Mouse (Mus musculus): ENCODE data around the gene Nubpl. TPM values are rescaled to one million over a fixed set of nuclear protein-coding genes. Genes with fewer than 3 reads are reported as not detected.

Gene Nubpl
- total RNA-seq, 1 experiment from 2014 or later, result 13.5 TPM

DNA sequence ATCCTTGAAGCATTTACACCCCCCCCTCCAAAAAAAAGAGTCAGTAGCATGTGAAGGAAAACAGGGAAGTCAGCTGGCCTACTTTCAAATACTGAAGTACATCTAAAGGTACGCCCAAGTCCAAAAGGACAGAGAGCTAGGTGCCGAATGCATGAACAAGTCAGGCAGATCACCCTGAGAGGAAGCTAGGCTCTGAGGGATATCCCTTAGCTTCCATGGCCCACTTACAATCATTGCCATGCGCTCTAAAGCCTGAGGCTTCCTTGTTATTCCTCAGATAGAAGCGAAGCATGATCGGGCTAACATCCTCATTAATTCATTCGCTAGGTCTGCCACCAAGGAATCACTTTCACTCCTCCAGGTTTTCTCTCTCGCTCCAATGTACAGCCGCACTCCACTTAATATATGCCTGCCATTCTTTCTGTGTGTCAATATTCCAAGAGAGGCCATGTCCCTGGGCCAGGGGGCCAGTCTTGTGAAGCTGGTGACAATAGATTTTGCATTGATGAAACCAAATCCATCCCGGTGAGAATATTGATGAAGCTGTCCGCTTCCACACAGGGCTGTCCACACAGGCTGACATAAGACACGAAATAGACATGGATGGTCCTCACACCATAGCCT lies 237.7 kb downstream of the Nubpl start:
- no peak for DNase-seq

DNA sequence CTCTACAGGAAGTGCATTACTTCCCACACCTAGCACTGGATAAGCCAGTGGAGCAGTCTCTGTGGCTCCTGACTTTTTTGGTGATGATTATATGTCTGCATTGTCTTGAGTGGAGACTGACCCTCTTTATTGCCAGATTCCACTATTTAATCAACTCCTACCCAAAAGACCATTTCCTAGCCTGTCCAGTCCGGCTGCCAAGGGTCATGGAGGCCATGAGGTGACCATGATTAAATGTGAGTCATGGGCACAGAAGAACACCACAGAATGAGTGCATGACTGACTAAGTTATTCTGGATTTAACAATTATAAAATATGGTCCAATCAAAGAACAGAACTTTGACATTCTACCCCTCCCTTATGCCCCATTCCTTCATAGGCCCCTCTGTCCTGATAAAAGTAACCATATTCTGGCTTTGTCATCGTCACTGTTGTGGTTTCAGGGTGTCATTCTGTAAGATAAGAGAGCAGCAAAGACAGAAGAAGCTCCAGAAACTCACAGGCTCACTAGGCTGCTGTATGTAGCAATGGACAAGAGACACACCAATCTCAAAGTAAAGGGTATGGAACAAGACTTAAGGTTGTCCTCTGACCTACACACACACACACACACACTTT lies 240.7 kb downstream of the Nubpl start:
- DNase-seq, result peak; percentile 31

DNA sequence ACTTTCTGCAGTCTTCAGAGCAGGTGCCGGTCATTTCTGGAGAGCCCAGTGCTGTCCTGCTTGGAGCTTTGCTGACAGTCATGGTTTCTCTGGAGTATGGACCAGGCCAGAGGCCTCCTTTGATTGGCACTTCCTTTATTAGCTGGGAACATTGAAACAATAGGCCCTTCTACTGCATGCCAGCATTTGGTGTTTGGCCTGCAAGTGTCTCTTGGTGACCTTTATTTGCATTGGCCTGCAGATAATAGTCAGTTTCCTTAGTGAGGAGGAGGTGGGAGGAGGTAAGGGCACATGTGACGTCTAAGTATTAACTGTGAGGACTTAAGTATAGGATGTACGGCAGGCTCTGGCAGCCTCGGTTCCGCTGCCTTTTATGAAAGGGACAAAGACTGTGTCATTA lies 249.1 kb downstream of the Nubpl start:
- no peak for DNase-seq

DNA sequence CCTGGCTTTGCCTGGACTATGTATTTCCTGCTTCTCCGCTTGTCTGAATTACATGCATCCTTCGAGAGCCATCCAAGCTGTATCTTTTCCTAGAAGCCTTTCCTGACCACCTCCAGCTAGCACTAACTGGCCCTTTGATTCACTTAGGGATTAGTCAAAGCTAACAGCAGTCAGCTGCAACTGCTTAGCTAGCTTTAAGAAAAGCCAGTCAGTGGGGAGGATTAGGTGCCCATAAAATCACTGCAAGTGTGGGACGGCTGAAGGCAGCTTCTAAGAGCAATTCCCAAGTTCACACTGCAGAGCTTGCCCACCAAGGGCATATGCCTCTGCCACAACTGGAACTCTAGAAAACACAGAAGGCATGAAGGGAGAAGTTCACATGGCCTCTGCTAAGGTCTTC lies 252.7 kb downstream of the Nubpl start:
- DNase-seq, result no peak

DNA sequence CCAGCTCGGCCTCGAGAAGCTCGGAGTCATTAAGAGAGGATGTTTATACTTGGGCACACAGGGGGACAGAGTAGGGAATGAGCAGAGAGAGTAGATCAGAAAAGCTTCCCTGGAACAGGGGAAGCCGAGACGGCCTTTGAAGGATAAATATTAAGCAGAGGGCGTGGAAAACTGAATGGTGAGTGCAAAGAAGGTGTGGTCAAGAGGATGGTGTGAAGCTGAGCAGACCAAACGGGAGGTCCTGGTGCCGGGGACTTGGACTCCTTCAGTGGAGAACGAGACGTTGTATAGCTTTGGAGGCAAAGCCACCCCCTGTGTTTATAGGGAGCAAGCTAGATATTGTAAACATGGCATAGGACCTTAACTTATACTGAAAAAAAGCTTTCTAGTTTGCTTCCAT lies 261.9 kb downstream of the Nubpl start:
- DNase-seq, result no peak

DNA sequence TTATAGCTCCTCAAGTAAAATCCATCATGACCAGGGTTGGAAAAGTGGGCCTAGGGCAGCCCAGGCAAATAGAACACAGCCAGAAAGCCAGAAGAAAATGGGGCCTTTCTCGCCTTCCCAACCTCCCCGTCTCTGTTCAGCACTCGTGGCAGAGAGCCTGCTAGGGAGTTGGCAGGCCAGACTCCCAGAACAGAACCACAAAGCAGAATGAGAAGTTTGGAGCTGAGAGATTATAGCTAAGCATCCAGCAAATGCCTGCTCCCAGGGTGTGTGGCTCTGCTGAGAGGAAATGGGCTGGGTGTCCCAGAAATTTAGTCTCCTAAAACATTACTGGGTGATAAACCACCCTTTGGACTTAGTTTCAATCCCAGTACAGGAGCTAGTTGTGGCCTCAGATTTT lies 262.6 kb downstream of the Nubpl start:
- DNase-seq, result no peak

DNA sequence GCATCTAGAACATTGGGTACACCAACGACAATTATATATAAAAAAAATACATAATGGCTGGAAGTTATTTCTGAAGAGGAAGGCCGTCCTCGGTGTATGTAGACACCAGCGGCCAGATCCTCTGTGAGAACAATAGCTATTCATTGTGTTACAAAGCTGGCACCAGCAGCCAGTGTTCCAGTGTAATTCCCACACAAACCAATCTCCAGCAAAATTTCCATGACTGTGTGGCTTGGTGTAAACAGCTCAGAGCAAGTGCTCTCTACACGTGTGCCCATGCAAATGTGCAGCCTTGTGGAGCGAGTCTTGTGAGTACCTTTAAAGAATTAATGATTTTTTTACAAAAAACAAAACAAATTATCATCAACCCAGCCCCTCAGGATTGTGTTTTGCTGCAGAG lies 263.7 kb downstream of the Nubpl start:
- no peak for DNase-seq

Other genes starting within 250 kb of the Nubpl start
- 23.6 and 24.4 TPM in 2 replicates for gene Heatr5a, start 126.4 kb upstream of the Nubpl start, total RNA-seq (2021)
- gene Dtd2, start 91.2 kb upstream of the Nubpl start, total RNA-seq (2021), result 17.2 and 39.9 TPM in 2 replicates
- not detected in 2 replicates for gene Gpr33, start 69.7 kb upstream of the Nubpl start, total RNA-seq (2021)

Measured in adrenal gland, postnatal 25 days (tissue).